Mouse (Mus musculus): ENCODE data around the gene Slc13a5.

The Slc13a5 gene

DNA sequence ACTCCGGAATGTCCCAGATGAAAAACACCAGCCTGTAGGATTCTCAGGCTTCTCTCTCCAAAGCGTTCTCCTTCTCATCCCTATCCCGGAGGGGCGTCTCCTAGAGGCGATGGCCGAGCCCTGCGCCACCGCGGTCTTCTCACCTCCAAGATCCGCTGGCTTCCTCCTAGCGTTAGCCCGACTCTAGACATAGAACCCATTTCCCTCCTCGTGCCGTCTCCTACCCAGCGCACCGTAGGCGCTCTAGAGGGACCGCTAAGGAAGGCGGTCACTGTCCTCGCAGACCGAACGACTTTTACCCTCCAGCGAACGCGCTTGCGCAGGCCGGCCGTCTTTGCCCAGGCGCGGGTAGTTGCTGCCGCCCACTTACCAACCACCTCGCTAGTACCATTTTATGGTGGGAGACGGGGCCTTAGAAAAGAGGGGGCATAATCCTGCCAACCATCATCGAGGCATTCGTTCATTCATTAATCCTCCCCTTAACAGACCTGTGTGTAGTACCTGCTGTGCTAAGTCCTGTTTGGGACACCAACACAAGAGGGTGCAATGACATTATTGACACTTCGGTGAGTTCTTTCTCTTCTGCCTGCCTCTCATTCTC, at the start of gene Slc13a5:
Gene Slc13a5, minus strand, starts transcription at position 263 of the 601 bp plus-strand sequence.
- no peak for DNase-seq

DNA sequence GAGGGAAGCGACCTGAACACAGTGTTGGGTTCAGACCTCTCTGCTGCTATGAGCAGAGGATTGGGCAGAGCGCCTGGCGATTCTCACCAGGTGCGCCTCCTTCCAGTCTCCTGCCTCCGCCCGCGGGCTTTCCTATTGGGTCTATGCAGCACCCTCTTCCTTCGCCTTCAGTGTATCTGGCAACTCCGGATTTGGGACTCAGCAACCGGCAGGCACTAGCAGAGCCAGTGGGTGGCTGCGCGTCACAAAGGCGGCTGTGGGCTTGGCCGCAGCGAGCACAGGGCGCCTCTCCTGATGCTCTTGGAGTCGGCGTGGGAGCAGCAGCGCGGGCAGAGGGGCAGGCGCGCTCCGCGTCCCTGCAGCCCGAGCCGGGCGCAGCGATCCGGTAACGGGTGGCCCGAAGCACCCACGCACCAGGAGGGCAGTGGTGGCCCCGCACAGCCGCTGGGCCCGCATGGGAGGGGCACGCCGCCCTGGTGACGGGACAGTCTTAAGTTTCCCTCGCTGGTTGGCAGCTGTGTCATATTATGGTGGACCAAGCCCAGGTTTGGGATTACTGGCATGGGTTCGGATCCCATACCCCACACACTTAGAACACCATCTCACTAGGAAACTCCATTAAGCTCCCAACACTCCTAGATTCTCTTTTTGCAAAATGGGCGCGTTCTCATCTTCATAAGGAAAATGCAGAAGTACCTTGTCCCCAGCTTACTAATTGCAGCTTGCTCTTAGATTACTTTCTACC, 47.3 kb upstream of the Slc13a5 start, which contains the start of gene Fbxo39:
Gene Fbxo39, plus strand, starts transcription at position 294 of the 745 bp plus-strand sequence.
- DNase-seq = peak; percentile 30

DNA sequence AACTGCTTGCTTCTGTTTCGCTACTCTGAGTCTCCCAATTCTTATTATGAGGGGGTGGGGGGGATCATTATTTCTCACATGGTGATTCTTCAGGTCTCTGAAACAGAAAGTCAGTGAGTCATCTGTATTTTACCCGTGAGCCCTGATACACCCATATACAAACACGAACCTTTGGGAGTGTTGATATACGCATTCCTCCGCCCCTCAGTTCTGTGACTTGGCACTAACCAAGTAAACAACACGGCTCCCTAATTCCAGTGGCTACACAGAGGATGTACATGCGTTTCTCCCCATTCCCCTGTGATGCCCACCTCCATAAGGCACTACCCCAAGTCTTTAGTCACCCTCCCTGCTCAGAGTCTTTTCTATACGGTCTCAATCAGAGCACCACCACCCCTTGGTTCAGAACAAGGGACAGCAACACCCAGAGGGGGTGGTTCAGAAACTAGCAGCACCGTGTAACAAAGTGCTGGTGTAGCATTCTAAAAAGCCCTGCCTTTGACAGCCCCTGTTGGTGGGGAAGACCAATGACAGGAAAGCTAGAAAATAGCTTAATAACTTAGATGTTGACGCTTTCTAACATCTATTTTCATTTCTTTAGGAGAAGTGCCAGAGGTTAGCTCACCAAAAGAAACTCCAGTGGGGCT, 44.5 kb upstream of the Slc13a5 start:
- DNase-seq = no peak

DNA sequence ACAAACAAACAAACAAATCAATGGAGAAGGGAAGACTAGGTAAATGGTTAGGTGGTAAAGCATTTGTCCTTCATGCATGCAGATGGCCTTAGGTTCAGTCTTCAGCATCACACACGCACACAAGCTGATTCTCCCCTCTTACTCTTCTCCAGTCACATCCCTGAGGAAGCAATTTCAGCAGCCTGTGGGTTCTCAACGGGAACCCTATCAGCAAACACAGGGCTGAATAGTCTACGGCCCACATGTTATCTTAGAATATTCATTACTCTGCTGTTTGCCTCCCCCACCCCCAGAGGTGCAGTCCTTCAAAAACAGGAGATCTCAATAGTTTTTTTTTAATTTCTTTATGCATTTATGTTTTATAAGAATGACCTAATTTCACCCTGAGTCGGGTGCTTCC, 43.5 kb upstream of the Slc13a5 start:
- DNase-seq = no peak

DNA sequence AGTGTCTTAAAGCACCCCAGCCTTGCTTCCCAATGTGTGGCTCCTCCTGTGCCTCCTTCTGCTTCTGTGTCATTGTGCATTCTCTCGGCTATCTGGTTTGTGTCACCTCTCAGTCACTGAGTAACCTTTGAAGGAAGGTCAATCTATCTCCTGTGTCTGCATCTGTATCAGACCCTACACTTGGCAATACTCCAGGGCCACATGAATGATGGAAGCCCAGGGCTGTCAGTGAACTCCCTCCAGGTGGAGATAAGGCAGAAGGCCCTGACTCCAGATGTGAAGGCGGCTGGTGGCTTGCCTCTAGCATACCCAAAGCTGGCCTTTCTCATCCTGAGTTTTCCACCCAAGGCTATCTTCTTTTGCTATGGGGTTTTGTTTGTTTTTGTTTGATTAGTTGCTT, 42.0 kb upstream of the Slc13a5 start:
- DNase-seq = no peak

DNA sequence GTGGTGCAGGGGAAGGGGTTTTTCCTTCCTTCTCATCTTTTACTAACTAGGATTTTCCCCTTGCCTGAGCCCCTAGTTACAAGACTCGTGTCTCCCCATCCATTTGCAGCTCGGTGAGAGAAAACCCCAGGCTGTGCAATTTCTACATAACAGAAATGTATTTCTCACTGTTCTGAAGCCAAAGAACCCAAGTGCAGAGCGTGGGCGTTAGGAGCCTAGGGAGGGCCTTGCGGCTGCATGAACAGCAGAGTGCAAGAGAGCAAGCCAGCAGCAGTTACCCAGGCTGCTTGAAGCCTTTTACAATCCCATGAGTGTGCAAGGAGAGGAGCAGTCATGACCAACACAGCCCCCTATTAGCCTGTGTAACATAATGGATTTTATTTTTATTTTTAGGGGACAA, 40.4 kb upstream of the Slc13a5 start:
- DNase-seq = no peak

DNA sequence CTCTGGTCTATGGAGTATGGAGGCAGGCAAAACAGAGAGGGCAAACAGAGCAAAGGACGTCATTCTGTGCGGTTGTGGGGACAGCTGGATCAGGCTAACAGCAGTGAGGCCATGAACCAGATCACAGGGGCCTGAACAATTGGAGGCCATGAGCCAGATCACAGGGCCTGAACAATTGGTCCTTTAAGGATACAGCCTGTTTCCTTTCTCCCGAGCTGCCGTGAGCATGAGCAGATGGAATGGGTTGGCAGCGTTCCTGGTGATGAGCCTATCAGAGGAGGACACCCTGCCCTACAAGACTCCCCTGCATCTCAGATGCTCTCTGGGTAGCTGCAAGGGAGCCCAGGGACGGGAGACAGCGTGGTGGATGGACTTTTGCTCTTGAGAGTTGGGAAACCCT, 35.2 kb upstream of the Slc13a5 start:
- DNase-seq = peak; percentile 50

DNA sequence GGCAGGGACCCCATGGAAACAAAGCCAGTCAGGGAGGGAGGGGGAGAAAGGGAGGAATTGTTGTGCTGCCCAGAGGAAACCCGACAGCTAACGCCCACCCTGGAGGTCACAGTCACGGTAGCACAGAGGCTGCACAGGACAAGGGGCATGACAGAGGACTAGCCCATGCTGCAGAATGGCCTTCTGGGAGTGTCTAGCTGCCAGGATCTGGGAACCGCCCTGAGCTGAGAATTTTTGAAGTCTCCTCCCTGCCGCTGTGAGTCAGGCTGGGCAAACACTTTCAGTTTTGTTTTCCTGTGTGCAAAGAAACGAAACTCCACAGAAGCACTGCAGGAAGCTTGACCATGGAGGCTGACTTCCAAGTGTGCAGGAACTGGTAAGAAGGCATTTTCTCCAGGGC, 34.3 kb upstream of the Slc13a5 start, which contains the start of gene Xaf1:
Gene Xaf1, plus strand, starts transcription at position 296 of the 400 bp plus-strand sequence.
- DNase-seq = peak; percentile 23

DNA sequence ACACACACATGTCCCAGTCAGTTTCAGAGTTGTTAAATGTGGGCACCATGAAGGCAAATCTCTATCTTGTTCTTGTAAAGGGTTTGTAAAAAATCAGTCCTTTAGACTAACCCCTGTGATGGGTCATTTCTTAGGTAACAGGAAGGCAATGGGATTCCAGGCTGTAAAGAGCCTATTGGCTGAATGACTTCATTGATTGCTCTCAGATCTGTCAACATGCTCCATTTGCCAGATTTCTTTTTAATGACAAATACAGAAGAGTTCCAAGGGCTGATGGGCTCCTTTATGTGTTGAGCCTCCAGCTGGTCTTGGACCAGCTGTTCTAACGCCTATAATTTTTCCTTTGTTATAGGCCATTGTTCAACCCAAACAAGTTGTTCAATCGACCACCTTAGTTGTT, 26.1 kb upstream of the Slc13a5 start:
- no peak for DNase-seq

DNA sequence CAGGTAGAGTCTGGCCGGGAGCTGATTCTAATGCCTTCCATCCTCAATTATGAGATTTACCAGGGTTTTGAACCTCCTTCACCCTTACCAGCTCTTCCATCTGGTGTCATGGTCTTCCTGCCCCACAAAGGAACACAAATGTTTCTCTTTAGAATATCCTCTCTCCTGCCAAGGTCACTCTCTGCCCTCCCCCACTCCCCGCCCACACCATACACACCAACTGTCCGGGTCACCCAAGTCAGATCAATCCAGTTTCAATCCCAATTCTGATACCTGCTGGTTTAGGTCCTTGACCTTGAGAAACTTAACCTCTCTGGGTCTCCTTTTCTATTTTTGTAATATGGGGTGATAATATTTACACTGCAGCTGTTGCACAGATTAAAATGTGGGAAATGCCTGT, 20.5 kb upstream of the Slc13a5 start:
- no peak for DNase-seq

DNA sequence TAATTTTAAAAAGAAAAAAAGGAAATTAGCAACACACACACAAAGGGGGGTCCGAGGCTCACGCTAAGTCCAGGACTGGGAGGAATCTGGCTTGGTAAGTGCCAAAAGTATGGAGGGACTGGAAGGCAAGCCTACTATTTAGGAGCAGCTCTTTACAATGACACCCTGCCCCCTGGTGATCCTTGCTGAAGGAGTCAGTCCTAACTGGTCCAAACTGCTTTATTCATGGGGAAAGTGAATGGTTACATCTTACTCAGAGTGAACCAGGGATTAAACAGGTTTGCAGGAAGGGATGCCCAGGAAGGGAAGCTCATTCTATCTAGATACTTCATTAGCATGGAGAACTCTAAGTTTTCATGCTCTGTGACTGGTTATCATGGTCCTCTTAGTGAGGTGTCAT, 20.1 kb upstream of the Slc13a5 start:
- DNase-seq = no peak

DNA sequence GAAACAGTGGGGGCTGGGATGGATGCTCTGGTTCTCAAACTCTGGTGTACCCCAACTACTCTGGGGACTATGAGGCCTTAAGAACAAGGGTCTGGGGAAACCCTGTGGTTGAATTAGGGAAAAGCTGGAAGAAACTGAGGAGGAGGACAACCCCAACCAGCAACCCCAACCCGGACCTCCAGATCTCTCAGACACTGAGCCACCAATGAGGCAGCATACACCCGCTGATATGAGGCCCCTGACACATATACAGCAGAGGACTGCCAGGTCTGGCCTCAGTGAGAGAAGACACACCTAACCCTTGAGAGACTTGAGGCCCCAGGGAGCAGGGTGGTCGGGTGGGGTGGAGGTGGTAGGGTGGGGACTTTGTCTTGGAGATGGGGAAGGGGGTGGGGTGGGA, 19.6 kb upstream of the Slc13a5 start:
- DNase-seq = no peak

DNA sequence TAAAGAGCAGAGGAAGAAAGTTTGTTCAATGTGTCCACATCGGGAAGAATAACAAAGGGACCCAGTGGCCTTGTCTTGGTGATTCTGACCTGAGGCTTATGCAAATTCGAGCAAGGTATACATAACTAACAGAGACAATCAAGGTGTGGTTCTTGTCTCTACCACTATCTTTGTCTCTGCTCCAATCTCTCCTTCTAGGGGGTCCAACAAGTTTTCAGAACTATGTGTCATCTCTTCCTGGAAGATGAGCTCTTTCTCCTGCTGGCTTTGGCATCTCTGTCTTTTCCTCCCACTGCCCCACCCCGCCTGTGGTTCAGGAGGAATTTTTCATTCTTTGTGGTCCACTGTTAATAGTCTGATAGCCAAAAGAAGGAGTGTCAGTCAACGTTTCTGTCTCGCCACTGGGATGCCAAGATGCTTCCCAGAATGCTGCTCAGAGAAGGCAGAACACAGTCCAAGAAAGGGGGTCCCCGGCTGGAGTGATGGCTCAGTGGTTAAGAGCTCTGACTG, 19.0 kb upstream of the Slc13a5 start:
- DNase-seq = no peak

DNA sequence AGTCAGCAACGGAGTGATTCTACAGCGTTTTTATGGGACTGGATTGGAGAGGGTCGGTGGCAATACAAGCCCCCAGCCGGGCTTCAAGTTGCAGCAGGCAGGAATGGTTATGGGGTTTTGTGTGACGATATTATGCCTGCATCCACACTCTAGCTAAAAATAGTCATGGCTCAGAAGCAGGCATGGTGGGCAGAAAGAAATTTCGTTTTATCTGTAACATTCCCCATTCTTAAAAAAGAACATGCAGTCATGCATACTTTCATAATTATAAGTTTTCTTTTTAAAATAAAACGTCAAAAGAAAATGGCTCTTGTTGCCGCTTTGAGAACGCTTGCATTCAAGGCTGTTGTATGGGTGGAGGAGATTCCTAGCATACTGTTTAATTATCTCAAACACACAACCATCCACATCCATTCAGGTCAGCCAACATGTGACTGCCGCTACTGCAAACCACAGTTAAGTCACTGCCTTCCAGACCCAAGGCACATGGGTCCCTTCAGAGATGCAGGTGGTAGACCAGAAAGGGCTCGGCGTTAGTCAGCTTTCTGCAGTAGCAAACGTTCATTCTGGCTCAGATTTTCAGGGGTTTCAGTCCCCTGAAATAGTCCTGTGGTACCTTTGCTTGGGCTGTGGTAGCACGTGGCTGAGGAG, 17.6 kb upstream of the Slc13a5 start:
- DNase-seq = no peak

DNA sequence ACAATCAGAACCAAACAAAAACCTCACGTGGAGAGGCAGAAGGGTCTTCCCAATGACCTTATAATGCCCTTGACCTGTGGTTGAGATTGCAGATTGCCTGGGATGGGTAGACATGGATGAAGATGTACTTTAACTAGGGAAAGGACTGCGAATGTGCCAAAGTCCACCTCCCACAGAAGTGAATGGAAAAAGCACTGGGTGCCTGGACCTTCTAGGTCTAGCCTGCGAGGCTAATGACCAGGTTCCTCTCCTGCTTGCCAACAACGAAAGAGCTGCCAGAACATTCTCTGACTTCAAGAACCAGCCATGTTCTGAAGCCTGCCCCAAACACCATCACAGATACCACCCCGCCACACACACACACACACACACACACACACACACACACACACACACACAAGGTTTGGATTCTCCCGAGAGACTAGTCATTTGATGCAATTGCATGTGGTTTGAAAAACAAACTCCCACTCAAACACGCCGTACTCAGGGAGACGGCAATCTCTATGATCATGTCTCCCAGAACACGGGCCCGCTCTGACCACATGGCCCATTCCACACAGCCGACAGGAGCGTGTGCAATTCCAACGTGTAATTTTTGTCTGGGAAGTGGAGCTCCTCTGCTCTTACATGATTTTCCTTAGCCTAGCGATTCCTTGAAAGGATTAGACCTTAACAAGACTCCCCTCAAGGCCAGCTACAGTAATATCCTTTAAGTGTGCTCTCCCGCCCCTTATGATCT, 16.6 kb upstream of the Slc13a5 start:
- no peak for DNase-seq

DNA sequence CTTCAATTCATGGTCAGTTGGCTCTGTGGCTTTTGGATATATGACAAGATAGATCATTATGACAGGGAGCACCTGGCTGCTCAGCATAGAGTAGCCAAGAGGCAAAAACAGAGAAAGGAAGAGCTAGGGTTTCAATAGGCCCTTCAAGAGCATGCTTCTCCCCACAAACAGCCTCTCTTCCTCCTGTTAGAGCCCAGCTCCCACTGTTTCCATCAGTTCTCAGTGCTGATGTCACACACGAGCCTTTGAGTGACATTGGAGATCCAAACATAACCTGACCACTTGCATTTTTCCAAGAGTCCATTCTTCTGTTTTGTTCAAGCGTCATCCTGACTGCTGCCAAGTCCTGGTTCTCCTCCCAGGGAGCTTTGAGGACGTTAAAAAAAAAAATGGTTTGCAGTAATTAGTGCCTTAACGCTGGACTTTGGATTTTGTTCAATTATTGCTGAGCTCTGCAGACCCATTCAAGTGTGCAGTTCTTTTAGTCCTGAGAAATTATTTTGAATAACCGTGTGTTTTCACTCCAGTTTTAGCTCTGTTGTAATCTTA, 14.9 kb upstream of the Slc13a5 start:
- no peak for DNase-seq

DNA sequence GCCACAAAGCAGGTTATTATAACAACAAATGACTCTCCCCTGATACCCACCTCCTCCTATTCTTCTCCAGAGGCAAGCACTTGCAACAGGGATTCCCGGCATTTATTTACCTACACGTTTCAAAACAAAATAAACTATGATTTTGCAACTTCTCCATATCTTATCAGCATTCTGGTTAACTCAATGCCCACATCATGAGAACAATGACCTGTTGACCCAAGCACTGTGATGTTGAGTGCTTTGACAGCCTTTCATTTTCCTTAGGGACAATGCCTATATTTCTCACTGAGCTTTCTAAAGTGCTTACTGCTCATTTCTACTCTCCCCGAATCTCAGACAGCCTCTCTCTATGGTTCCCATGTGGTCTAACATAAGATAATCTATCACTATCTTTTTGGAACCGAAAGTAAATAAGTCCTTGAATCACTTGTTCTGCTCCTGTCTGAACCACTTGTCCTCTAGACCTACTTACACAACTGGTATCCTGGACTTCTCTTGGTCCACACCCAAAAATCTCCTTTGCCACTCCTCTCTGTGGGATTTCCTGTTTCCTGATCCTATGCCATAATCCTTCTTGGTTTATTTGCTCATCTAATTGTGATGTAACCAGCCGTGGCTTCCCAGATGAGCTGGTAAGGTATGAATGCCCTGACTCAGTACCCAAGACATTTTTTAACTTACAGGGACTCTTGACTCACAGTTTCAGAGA, 14.3 kb upstream of the Slc13a5 start:
- no peak for DNase-seq

DNA sequence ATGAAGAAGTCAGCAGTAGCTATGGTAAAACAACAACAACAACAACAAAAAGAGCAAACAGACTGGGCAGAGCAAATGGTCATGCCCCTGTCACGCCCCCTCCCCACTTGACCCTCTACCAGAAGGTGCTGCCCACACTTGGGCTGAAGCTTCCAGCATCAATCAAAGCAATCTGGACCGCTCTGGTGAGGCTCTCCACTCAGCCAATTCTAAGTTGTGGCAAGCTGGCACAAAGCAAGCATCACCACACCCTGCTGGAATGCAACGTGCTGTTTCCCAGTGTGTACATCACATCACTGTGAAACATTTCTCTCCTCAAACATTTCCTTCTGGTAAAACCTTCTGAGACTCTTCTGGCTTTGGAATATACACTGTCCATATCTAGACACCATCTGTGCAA, 6.3 kb upstream of the Slc13a5 start:
- no peak for DNase-seq

DNA sequence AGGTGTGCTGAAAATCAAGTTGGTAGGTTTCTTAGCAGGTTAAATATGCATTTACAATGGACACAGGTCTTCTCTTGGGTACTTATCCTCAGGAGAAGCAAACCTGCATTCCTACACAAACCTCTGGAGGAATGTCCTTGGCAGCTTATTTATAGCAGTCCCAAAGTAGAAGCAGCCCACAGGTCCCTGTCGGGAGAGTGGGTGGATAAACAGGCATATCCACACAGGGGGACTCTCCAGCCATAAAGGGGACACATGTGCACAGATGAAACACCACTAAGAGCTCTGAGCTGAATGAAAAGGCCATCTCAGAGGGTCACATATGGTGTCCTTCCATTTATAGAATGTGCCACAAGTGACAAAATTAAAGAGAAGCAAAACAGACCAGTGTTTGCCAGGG, 4.7 kb upstream of the Slc13a5 start:
- no peak for DNase-seq

DNA sequence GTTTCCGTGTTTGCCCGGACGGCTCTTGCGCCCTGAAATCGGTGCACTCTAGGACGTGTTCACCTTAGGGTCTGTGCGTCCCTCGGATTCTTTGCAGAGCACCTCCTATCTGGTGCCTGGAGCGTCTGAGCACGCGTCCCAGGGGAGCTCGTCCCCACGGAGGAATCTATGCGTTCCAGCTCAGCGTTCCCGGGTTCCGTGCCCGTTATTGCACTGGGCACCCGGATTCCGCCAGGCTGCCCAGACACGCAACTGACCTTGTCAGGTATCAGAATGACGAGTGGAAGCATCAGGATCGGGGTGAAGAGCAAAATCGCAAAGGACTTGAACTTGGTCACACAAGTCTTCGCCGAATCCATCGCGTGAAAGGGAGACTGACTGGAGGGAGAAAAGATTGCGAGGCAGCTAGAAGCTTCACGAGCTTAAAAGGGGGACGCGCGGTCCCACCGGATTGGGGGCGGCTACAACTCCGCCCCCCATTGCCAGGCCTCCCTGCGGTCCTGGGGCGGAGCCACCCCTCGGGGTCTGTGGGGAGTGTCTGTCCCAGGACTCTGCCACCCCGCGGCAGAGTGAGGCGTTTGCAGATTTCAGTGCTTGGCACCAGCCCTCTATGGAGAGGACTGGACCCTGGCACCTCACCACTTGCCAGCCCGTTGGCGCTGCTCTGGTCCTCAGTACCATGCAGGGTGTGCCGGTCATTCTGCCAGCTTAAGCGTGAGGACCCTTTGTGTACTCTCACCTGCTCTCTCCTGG, 639 bp downstream of the Slc13a5 start:
- peak; percentile 91 for DNase-seq

DNA sequence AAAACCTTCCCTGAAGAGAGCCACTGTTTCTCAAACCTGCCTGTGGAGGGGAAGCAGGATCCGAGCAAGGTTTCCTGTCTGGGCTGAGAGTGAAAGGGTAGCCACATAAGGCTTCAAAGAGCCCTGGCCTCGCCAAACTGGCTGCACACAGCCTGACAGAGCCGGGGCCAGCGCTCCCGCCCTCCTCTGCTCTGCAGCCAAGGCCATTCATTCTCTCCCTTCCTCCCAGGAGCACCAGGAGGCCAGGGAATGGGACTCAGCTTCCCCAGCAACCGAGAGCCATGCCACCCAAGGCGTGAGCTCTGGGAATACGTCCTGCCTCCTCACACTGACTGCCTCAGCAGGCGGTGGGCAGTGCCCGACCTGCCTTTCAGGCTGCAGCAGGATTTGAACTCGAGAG, 1.5 kb downstream of the Slc13a5 start:
- peak; percentile 39 for DNase-seq
